Mouse (Mus musculus) lung, adult 18-20 months (tissue): ENCODE measurements around the gene Rspo4.

Experiments
- DNase-seq, 2 experiments: peaks; one replicate each; pipeline ENCODE4 v3.0.0; 2022; ENCODE audit warnings: mixed read lengths in 2 of 2

The Rspo4 gene

DNA sequence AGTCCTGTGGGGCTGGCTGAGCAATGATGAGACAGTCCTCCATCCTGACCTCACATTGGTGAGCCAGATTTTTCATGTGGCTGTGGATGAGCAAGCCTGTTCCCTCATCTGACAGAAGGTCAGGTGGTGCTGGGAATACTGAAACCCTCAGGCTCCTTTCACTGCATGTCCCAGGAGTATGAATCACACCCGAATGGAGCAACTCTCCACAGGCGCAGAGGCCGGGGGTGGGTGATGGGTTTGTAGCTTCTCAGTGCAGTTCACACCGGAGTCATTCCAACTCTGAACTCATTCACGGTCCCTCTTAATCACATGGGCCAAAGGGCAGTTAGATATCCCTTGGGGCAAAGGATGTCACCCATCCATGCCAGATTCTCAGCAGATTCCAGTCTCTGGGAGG, 71.4 kb downstream of the Rspo4 start:
- DNase-seq = no peak

DNA sequence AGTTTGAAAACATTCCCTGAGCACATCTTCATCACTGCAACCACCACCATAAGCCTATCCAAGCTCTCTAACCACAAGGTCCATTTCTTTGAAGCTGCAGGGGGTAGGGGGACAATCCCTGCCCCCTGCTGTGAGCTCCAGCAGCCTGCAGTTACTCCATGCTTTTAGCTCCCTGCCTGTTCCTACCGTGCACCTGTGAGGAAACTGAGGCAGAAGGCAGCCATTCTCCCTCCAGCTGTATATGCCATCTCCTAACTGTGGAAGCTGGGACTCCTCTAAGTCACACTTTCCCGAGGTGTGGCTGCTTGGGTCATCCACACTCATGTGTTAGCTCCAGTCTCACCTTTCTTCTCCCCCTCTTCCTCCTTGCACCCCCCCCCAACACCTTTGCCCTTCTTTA, 72.4 kb downstream of the Rspo4 start:
- DNase-seq = no peak

DNA sequence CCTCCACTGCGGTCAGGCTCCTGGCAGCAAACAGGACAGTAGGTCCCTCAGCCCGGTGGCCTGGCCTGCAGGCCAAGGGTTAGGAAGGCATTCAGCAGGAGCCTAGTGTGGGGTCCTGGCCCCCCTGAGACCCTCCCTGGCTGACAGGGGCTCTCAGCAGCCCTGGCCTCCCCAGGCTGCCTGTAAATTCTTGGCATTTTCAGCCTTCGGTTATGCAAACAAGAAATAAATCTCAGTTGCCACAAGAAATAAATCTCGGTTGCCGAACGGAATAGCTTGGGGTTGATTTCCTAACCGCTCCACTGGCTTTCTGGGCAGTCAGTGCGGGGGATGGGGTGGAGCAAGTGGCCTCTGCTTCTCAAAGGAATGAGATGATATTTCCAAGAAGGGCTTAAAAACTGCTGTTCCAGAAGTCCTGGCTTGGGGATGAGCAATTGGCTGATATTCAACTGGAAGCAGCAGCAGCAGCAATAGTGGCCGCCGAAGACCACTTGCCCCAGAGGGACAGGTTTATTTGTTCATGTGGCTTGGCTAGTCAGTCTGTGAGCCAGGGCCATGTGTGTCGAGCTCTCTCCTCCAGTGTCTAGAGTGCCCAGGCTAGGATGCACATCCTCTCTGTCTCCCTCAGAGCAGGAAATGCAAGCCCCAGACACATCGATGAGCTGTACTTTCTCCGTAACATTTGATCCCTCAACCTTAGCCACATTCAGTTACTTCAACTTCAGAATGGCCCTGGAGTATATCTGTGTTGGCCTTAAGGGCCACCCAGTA, 73.5 kb downstream of the Rspo4 start:
- peak; percentile 36 to 47 for DNase-seq

DNA sequence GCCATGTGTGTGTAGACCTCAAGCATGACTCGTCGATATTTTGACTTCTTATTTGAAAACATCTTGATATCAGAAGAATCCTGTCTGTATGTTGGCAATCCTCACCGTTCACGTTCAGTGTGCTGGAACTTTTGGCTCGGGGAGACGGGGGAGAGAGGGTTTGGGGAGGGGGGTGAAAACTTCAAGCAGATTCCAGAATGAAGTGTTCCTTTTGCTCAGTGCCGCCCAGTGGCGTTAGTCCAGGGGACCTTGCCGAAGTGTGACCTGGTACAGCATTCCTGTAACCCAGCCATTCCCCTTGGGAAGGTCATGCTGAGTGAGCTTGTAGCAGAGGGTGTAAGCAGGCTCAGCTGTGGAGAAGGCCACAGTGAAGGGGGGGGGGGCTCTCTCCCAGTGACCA, 76.4 kb downstream of the Rspo4 start:
- peak in 1 of 2 experiments; percentile 17 for DNase-seq

DNA sequence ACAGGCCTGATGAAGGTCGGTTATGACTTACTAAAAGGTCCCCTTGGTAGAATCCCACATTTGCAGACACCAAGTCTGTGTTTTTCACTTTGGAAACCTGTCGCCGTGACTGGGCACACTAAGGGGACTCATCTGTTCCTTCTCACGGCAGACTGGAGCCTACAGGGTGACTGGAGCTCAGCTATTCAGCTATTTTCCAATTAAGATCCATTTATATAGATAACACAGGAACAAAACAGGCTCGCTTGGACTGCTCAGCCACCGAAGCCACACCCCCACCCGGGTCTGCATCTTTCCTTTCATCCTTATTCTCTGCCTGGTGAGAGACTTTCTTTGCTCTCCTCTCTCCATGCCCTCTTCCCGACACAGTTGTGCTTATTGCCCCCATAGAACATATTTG, 78.3 kb downstream of the Rspo4 start:
- DNase-seq = no peak

DNA sequence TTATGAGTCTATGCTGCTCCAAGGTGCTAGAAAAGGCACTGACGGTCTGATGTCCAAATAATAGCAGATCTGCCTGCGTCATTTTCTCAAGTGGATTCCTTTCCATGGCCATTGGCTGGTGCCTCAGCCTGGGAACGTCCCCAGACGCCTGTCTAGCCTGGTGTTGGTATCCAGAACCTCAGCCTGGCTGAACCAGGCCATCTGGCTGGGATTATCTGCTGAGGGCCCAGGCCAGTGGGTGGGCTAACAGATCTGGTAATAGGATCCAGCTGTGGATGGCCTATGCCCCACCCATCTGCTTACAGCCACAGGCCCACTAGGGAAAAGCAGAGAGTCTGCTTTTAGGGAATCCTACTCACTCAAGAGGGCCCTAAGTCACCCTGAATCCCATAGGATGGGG, 78.9 kb downstream of the Rspo4 start:
- DNase-seq = peak; percentile 53 to 59
